ENCODE assay signal across 12 mouse cellular contexts in genomic region chr11:96291681-96292564, GRCm38 (mm10). TPM values are rescaled to one million over a fixed set of nuclear protein-coding genes. Genes with fewer than 3 reads are reported as not detected.
A peak's percentile ranks its signal among the peaks of the same experiment; 100 is the strongest.
DNase-seq lines count a peak whose midpoint lies in the region; ATAC-seq and TF ChIP-seq lines count a peak whose summit lies in the region.
"Had no signal": no experiment of that assay in that cellular context is flagged by ENCODE, and none has a peak within 500 bp of the region (broad histone marks: within the 10 kb centered on the region; RNA-seq: fewer than 3 reads in every experiment).

TSS of gene Hoxb6 (plus strand) at chr11:96292476.

- peak within 1 kb of the TSS; percentile 1; the same call in 1 of the 2 replicates for H3K4me3 ChIP-seq in heart, postnatal 0 days (ENCODE audit: low read depth, low read length)
- H3K4me3 ChIP-seq in brown adipose tissue, adult 24 weeks (ENCODE audit: insufficient read depth, low read depth, low read length), result peak within 1 kb of the TSS; percentile 67
- peak within 1 kb of the TSS; percentile 80 for H3K4me3 ChIP-seq in kidney, embryonic 15.5 days (replicated peaks)
- peak within 1 kb of the TSS; percentile 66 for H3K4me3 ChIP-seq in small intestine, adult 2 months (ENCODE audit: low read depth, low read length)
- no peak within 1 kb of the TSS for H3K4me3 ChIP-seq in midbrain, postnatal 0 days (ENCODE audit: low read depth, low read length)
- H3K4me3 ChIP-seq: embryonic facial prominence, embryonic 12.5 days had no signal

- no peaks in the 10 kb centered on the region for H3K36me3 ChIP-seq in heart, postnatal 0 days (replicated peaks; ENCODE audit: control insufficient read depth, insufficient read depth, low read length)
- no peaks in the 10 kb centered on the region for H3K36me3 ChIP-seq in kidney, embryonic 15.5 days
- no peaks in the 10 kb centered on the region for H3K36me3 ChIP-seq in small intestine, adult 2 months (ENCODE audit: control insufficient read depth, insufficient read depth, low read length)
- H3K36me3 ChIP-seq in midbrain, postnatal 0 days (ENCODE audit: insufficient read depth, low read length), result no peaks in the 10 kb centered on the region
- H3K36me3 ChIP-seq: embryonic facial prominence, embryonic 12.5 days had no signal

- 5% methylated on average over 22 of the region's 22 CpGs for WGBS in heart, postnatal 0 days
- 3% methylated on average over 22 of the region's 22 CpGs for WGBS in kidney, embryonic 15.5 days
- WGBS in small intestine, adult 2 months, result 12% methylated on average over 22 of the region's 22 CpGs
- under 1% methylated on average over 22 of the region's 22 CpGs for WGBS in midbrain, postnatal 0 days

- no peak within 1 kb of the TSS for H3K9ac ChIP-seq in heart, postnatal 0 days (replicated peaks; ENCODE audit: low read depth, low read length)
- H3K9ac ChIP-seq in kidney, embryonic 15.5 days, result peak within 1 kb of the TSS; percentile 96
- no peak within 1 kb of the TSS for H3K9ac ChIP-seq in midbrain, postnatal 0 days (replicated peaks; ENCODE audit: low read length, poor library complexity, severe bottlenecking)
- H3K9ac ChIP-seq: embryonic facial prominence, embryonic 12.5 days had no signal

- no peak for TF ChIP-seq POLR2A in small intestine, adult 2 months (IDR thresholded peaks at IDR 0.05; ENCODE audit: low read depth, low read length)

- H3K9me3 ChIP-seq in heart, postnatal 0 days (replicated peaks; ENCODE audit: control insufficient read depth, low read length), result no peaks in the 10 kb centered on the region
- H3K9me3 ChIP-seq in kidney, embryonic 15.5 days (replicated peaks), result no peaks in the 10 kb centered on the region
- H3K9me3 ChIP-seq in midbrain, postnatal 0 days (ENCODE audit: low read length), result no peaks in the 10 kb centered on the region
- H3K9me3 ChIP-seq: embryonic facial prominence, embryonic 12.5 days had no signal

- TF ChIP-seq EP300 in heart, postnatal 0 days (IDR thresholded peaks at IDR 0.05; ENCODE audit: low read depth), result no peak

- TF ChIP-seq CTCF in heart, postnatal 0 days (IDR thresholded peaks at IDR 0.05; ENCODE audit: low read depth), result no peak
- no peak for TF ChIP-seq CTCF in small intestine, adult 2 months (IDR thresholded peaks at IDR 0.05; ENCODE audit: extremely low read depth, insufficient read length, insufficient replicate concordance, low read depth, low read length)
- no peak for TF ChIP-seq CTCF in midbrain, postnatal 0 days (IDR thresholded peaks at IDR 0.05)

- H3K27me3 ChIP-seq in heart, postnatal 0 days (ENCODE audit: control insufficient read depth, insufficient read depth, low read length), result peaks cover 100% of the 10 kb centered on the region
- H3K27me3 ChIP-seq in kidney, embryonic 15.5 days, result no peaks in the 10 kb centered on the region
- H3K27me3 ChIP-seq in small intestine, adult 2 months (ENCODE audit: control insufficient read depth, insufficient read depth, low read length), result peaks cover 63% of the 10 kb centered on the region
- H3K27me3 ChIP-seq in midbrain, postnatal 0 days (ENCODE audit: insufficient read depth, low read length), result peaks cover 89% of the 10 kb centered on the region

- intact Hi-C loops in heart, postnatal 10 days (cut with DNase I), result no loop called here

- H3K4me2 ChIP-seq in heart, postnatal 0 days (ENCODE audit: low read depth, low read length), result no peak within 1 kb of the TSS
- H3K4me2 ChIP-seq in kidney, embryonic 15.5 days, result peak within 1 kb of the TSS; percentile 90
- H3K4me2 ChIP-seq in midbrain, postnatal 0 days (ENCODE audit: low read depth, low read length, poor library complexity, severe bottlenecking), result no peak within 1 kb of the TSS
- H3K4me2 ChIP-seq: embryonic facial prominence, embryonic 12.5 days had no signal

- ATAC-seq in heart, postnatal 0 days (ENCODE audit: insufficient read depth, low read depth), result no peak
- peak; percentile 71 for ATAC-seq in kidney, embryonic 15.5 days (replicated peaks; ENCODE audit: low FRiP score)
- no peak for ATAC-seq in midbrain, postnatal 0 days (ENCODE audit: low FRiP score)

- H3K4me1 ChIP-seq in heart, postnatal 0 days (ENCODE audit: control insufficient read depth, insufficient read depth), result no peaks in the 10 kb centered on the region
- no peaks in the 10 kb centered on the region for H3K4me1 ChIP-seq in brown adipose tissue, adult 24 weeks (ENCODE audit: control insufficient read depth, insufficient read depth, insufficient read length, low read length)
- H3K4me1 ChIP-seq in kidney, embryonic 15.5 days, result peaks cover 58% of the 10 kb centered on the region
- peaks cover 3% of the 10 kb centered on the region; the same call in 1 of the 2 replicates for H3K4me1 ChIP-seq in small intestine, adult 2 months (ENCODE audit: control insufficient read depth, insufficient read depth, insufficient read length, low read length)
- H3K4me1 ChIP-seq in midbrain, postnatal 0 days (ENCODE audit: insufficient read depth, low read length), result no peaks in the 10 kb centered on the region
- H3K4me1 ChIP-seq: embryonic facial prominence, embryonic 12.5 days had no signal

- DNase-seq in heart, postnatal 0 days (ENCODE audit: low spot score), result no peak
- DNase-seq in heart, postnatal 10 days, result no peak
- no peak for DNase-seq in midbrain, postnatal 0 days (ENCODE audit: low spot score)
- DNase-seq in spleen, adult 12 weeks (ENCODE audit: low spot score), result no peak
- no peak for DNase-seq in left cerebral cortex, adult 11 months (ENCODE audit: low spot score)

- no peak within 1 kb of the TSS for H3K27ac ChIP-seq in heart, postnatal 0 days (ENCODE audit: low read depth)
- H3K27ac ChIP-seq in brown adipose tissue, adult 24 weeks (replicated peaks; ENCODE audit: low read depth, low read length), result peak within 1 kb of the TSS; percentile 69
- H3K27ac ChIP-seq in kidney, embryonic 15.5 days, result peak within 1 kb of the TSS; percentile 100
- peak within 1 kb of the TSS; percentile 63 for H3K27ac ChIP-seq in small intestine, adult 2 months (ENCODE audit: insufficient read depth, low read depth, low read length)
- H3K27ac ChIP-seq in midbrain, postnatal 0 days (ENCODE audit: low read depth, low read length), result no peak within 1 kb of the TSS
- H3K27ac ChIP-seq: embryonic facial prominence, embryonic 12.5 days; macrophage had no signal

RNA-seq across cellular contexts. Expression of gene Hoxb6, which starts in this region (rescaled TPM):
- not detected in 2 replicates for total RNA-seq in heart, postnatal 0 days (2014; rRNA removed; ENCODE audit: low replicate concordance)
- not detected in 2 replicates for polyA plus RNA-seq in heart, postnatal 0 days (2015; fragmentation: Nextera tagmentation; extraction: Ambion mirVana)
- total RNA-seq in heart, postnatal 10 days (2021), result not detected
- polyA plus RNA-seq in brown adipose tissue, adult 24 weeks (2012; ENCODE audit: insufficient read depth, insufficient read length, missing spikeins), result 0.91 and 1.9 TPM in 2 replicates
- 47.1 and 49.1 TPM in 2 replicates for polyA plus RNA-seq in kidney, embryonic 15.5 days (2015; fragmentation: Nextera tagmentation; extraction: Ambion mirVana)
- 1.0 and 8.3 TPM in 2 replicates for polyA plus RNA-seq in small intestine, adult 2 months (2012; rRNA removed)
- total RNA-seq in midbrain, postnatal 0 days (2014; rRNA removed), result 0.22 TPM in 1 of 2 replicates, not detected in the other
- not detected in 2 replicates for polyA plus RNA-seq in midbrain, postnatal 0 days (2015; fragmentation: Nextera tagmentation; extraction: Ambion mirVana)
- total RNA-seq: MEL had no signal
- polyA plus RNA-seq: embryonic facial prominence, embryonic 12.5 days; heart, embryonic 16.5 days; macrophage had no signal

Comparison
In these comparisons a context has a peak if more than half of its experiments do, and no peak if none do; other contexts are left out.
1. H3K27ac ChIP-seq: peak in brown adipose tissue, adult 24 weeks (single experiment), kidney, embryonic 15.5 days (single experiment) and small intestine, adult 2 months (single experiment); none in heart, postnatal 0 days (single experiment) and midbrain, postnatal 0 days (single experiment).